Mouse (Mus musculus) thymus, adult 2 months (tissue): ENCODE results near the gene Fgf14. TPM values are rescaled to one million over a fixed set of nuclear protein-coding genes. Genes with fewer than 3 reads are reported as not detected.
"Not testable (repeated sequence)": the region's sequence is repeated elsewhere in the genome, so short reads cannot be mapped to it uniquely, and the experiment has no call there.

ENCODE experiments used
- DNase-seq: peaks from one replicate; pipeline ENCODE4 v3.0.0; 2021
- H3K27ac ChIP-seq: fragments of 200-500 bp; 2 replicates; pipeline ENCODE4 v1.5.1; 2012; ENCODE audit warnings: low read length, control low read depth; ENCODE audit not compliant: control insufficient read depth, insufficient read depth
- H3K27me3 ChIP-seq: fragments of 200-500 bp; 2 replicates; pipeline ENCODE4 v1.6.1; 2012; ENCODE audit warnings: mild to moderate bottlenecking, low read length, moderate library complexity, mixed read lengths; ENCODE audit not compliant: control insufficient read depth, insufficient read depth
- H3K36me3 ChIP-seq: fragments of 200-500 bp; 2 replicates; pipeline ENCODE4 v1.6.1; 2012; ENCODE audit warnings: mild to moderate bottlenecking, low read length, moderate library complexity; ENCODE audit not compliant: control insufficient read depth, insufficient read depth
- H3K4me1 ChIP-seq: fragments of 200-500 bp; replicated peaks from 2 replicates; pipeline ENCODE4 v1.6.1; 2012; ENCODE audit warnings: low read length; ENCODE audit not compliant: control insufficient read depth, insufficient read depth
- H3K4me3 ChIP-seq: fragments of 200-500 bp; 2 replicates; pipeline ENCODE4 v1.5.1; 2012; ENCODE audit warnings: mild to moderate bottlenecking, low read length, control low read depth, moderate library complexity; ENCODE audit not compliant: control insufficient read depth, insufficient read depth
- CTCF ChIP-seq: fragments of 200-500 bp; IDR thresholded peaks from 2 replicates; pipeline ENCODE4 v1.5.1; 2012; ENCODE audit warnings: mild to moderate bottlenecking, control low read depth, low read length, moderate library complexity, borderline replicate concordance; ENCODE audit not compliant: control insufficient read depth, poor library complexity, insufficient read depth; ENCODE audit errors: extremely low read depth
- POLR2A ChIP-seq: fragments of 200-500 bp; IDR thresholded peaks from 2 replicates; pipeline ENCODE4 v1.6.1; 2012; ENCODE audit warnings: mild to moderate bottlenecking, low read length, control low read depth, moderate library complexity; ENCODE audit not compliant: control insufficient read depth, poor library complexity, insufficient read depth; ENCODE audit errors: extremely low read depth
- WGBS: fragments of 180-500 bp; shearing (Covaris S2); methylation state at CpG from one replicate; pipeline ENCODE4 v1.1.7; 2018; 5-methylcytosine and 5-hydroxymethylcytosine counted together
- polyA plus RNA-seq: library from polyadenylated mRNA; depleted of rRNA; stranded (reverse); fragments of >200 nt; gene quantifications from 2 replicates; pipeline ENCODE4 v1.2.3, GENCODE M21; 2012

Fgf14 gene
- polyA plus RNA-seq, 1 experiment, result 4.5 TPM

GRCm38 (mm10) chr14:124036575-124037205 is 640.2 kb downstream of the Fgf14 start:
- Histone ChIP-seq H3K27ac (no peak overlapping the region), H3K4me1 (no peaks in the 10 kb centered on the region), H3K27me3 (no peaks in the 10 kb centered on the region), H3K36me3 (no peaks in the 10 kb centered on the region), H3K4me3 (no peak overlapping the region)
- TF ChIP-seq CTCF (no peak), POLR2A (no peak)
- DNase-seq, result no peak
- 82% methylated on average over 1 of the region's 1 CpGs for WGBS

- H3K27me3 ChIP-seq, DNase-seq, H3K4me1 ChIP-seq, H3K27ac ChIP-seq, H3K36me3 ChIP-seq, H3K4me3 ChIP-seq: not testable (repeated sequence)
- WGBS, result 63% methylated on average over 3 of the region's 3 CpGs
These were observed 643.6 kb downstream of the Fgf14 start for GRCm38 (mm10) chr14:124033302-124033701.

DNA sequence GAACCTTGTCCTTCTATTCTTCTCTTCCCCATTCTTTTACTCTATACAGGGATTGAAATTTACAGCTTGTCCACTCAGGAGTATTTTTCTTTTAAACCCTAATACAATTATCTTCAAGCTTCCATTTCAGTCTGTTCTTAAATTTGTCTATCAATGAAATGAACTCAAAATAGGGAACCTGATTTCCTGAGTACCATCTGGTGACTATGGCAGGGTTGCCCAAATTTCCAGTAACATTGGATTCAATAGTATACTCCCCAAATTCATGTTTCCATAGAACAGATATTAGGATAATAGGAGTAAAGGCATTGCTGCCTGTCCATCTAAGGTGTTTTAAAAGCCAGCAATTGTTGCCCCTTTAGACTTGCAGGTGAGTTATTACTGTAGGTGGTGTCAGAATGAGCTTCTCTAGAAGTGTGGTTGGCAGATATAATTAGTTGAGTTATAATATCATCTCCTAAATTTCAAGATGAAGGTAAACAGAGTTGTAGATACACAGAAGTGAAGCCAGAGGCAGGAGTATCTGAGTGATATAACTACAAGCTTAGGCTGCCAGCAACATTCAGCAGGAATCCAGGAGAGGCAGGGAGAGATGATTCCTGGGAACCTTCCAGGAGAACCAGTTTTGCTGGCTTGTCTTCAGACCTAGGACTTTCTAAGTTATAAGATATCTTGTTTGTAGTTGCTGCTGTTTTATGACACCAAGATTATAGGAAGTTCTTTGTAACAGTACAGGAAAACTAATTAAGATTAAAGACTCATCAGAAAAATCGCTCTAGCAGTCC is 648.8 kb downstream of the Fgf14 start:
- 80% methylated on average over 1 of the region's 1 CpGs for WGBS
- H3K36me3 ChIP-seq, result no peaks in the 10 kb centered on the region
- no peak overlapping the region for H3K4me3 ChIP-seq
- H3K4me1 ChIP-seq, result no peaks in the 10 kb centered on the region
- H3K27ac ChIP-seq, result no peak overlapping the region
- no peak for DNase-seq
- no peak for TF ChIP-seq CTCF
- no peak for TF ChIP-seq POLR2A
- no peaks in the 10 kb centered on the region for H3K27me3 ChIP-seq

- WGBS, result 84% methylated on average over 2 of the region's 2 CpGs
- Histone ChIP-seq H3K4me3 (no peak overlapping the region), H3K27me3 (no peaks in the 10 kb centered on the region), H3K27ac (no peak overlapping the region), H3K4me1 (no peaks in the 10 kb centered on the region), H3K36me3 (no peaks in the 10 kb centered on the region)
- TF ChIP-seq POLR2A (no peak), CTCF (no peak)
- DNase-seq, result no peak
These were observed 686.2 kb downstream of the Fgf14 start for GRCm38 (mm10) chr14:123990591-123991195.

GRCm38 (mm10) chr14:123967996-123968395 is 708.9 kb downstream of the Fgf14 start:
- no peaks in the 10 kb centered on the region for H3K36me3 ChIP-seq
- no peaks in the 10 kb centered on the region for H3K27me3 ChIP-seq
- H3K27ac ChIP-seq, result no peak overlapping the region
- no peak overlapping the region for H3K4me3 ChIP-seq
- H3K4me1 ChIP-seq, result no peaks in the 10 kb centered on the region
- no peak for TF ChIP-seq POLR2A
- no peak for TF ChIP-seq CTCF
- no peak for DNase-seq
- WGBS, result 91% methylated on average over 6 of the region's 6 CpGs

- Histone ChIP-seq H3K4me3 (no peak overlapping the region), H3K36me3 (no peaks in the 10 kb centered on the region), H3K27ac (no peak overlapping the region), H3K4me1 (no peaks in the 10 kb centered on the region), H3K27me3 (no peaks in the 10 kb centered on the region)
- WGBS, result 68% methylated on average over 2 of the region's 2 CpGs
- no peak for DNase-seq
- TF ChIP-seq CTCF (no peak), POLR2A (no peak)
These were observed 710.4 kb downstream of the Fgf14 start for GRCm38 (mm10) chr14:123966531-123966930.
